Mouse (Mus musculus): ENCODE results near the gene Tollip. TPM values are rescaled to one million over a fixed set of nuclear protein-coding genes. Genes with fewer than 3 reads are reported as not detected.

Tollip gene
- total RNA-seq, 1 experiment, result 28.3 TPM

DNA sequence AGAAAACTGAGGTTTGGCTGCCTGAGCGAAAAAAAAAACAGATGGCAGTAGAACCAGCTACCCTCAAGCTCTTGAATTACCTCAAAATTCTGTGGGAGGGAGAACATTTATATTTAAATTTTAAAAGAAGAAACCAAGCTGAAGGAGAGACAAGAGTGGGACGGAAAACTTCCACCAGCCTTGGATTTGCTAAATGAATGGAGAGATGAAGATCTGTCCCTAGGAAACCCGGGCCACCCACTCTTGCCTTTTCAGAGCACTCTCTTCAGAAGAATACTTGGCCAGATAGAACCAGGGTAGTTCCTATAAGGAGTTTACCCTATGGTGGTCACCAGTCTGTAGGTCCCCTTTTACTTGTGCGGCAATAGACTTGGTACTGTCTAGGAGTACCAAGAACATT lies 15.5 kb downstream of the Tollip start:
- Histone ChIP-seq H3K9me3 (ENCODE audit: control insufficient read depth, insufficient read depth, low read depth, low read length) (no peaks in the 10 kb centered on the region), H3K4me3 (ENCODE audit: insufficient read depth in 1 of 2, low read depth in 1 of 2, low read length in 2 of 2, poor library complexity in 1 of 2, severe bottlenecking in 1 of 2) (peak overlapping the region; percentile 66 to 86), H3K9ac (ENCODE audit: insufficient read depth, low read depth, low read length, poor library complexity, severe bottlenecking) (peak overlapping the region; percentile 82), H3K36me3 (ENCODE audit: control insufficient read depth, insufficient read depth, low read length, poor library complexity, severe bottlenecking) (peaks cover 2% of the 10 kb centered on the region; the same call in 1 of the 2 replicates), H3K27ac (ENCODE audit: insufficient read depth, low read depth, low read length, poor library complexity, severe bottlenecking) (no peak overlapping the region), H3K4me1 (ENCODE audit: control insufficient read depth in 2 of 2, insufficient read depth in 2 of 2, low read length in 2 of 2, poor library complexity in 1 of 2) (peaks cover 5 to 6% of the 10 kb centered on the region in 2 experiments; a peak in 2 of 4 replicates)
- no peak for DNase-seq (ENCODE audit: low read depth, low spot score)
- in situ Hi-C loops (cut with MboI; ENCODE audit: low sequenced_read_pairs in 2 of 2, unreplicated experiment in 2 of 2), result no loop called here
- TF ChIP-seq ZNF384 (IDR thresholded peaks at IDR 0.05; ENCODE audit: low read depth, low read length) (no peak), ZC3H11A (IDR thresholded peaks at IDR 0.05; ENCODE audit: borderline replicate concordance, low read depth, low read length) (no peak), MAFK (IDR thresholded peaks at IDR 0.05; ENCODE audit: insufficient read depth, low read depth, low read length) (no peak), HCFC1 (IDR thresholded peaks at IDR 0.05; ENCODE audit: borderline replicate concordance, insufficient read depth, low read length) (no peak), CHD2 (IDR thresholded peaks at IDR 0.05; ENCODE audit: low read depth, low read length) (no peak)

DNA sequence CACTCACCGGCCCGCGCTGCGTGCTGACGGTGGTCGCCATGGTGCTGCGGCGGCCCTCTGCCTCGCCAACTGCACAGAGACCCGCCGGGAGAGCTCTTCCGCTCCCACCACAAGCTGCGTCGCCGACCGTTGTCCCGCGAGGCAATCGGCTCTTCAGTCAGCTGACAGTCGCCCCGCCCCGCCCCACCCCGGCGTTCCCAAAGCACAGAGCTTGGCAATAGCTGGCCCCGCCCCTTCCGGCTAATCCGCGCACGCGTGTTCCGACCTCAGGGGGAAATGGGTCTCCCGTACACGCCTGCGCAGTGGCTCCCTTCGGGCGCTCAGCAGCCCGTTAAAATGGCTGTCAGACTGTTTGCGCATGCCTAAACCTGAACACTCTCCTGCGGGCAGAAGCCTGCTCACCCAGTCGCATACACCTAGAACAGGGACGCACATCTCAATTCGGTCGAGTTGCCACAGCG lies 16.0 kb downstream of the Tollip start:
- Histone ChIP-seq H3K9me3 (ENCODE audit: control insufficient read depth, insufficient read depth, low read depth, low read length) (no peaks in the 10 kb centered on the region), H3K9ac (ENCODE audit: insufficient read depth, low read depth, low read length, poor library complexity, severe bottlenecking) (peak overlapping the region; percentile 99), H3K4me3 (ENCODE audit: insufficient read depth in 1 of 2, low read depth in 1 of 2, low read length in 2 of 2, poor library complexity in 1 of 2, severe bottlenecking in 1 of 2) (peak overlapping the region; percentile 94 to 99), H3K36me3 (ENCODE audit: control insufficient read depth, insufficient read depth, low read length, poor library complexity, severe bottlenecking) (peaks cover 2% of the 10 kb centered on the region; the same call in 1 of the 2 replicates), H3K4me1 (ENCODE audit: control insufficient read depth in 2 of 2, insufficient read depth in 2 of 2, low read length in 2 of 2, poor library complexity in 1 of 2) (peaks cover 5 to 6% of the 10 kb centered on the region in 2 experiments; a peak in 2 of 4 replicates), H3K27ac (ENCODE audit: insufficient read depth, low read depth, low read length, poor library complexity, severe bottlenecking) (no peak overlapping the region)
- peak; percentile 98 for DNase-seq (ENCODE audit: low read depth, low spot score)
- TF ChIP-seq ZC3H11A (IDR thresholded peaks at IDR 0.05; ENCODE audit: borderline replicate concordance, low read depth, low read length), result no peak
- TF ChIP-seq MAFK (IDR thresholded peaks at IDR 0.05; ENCODE audit: insufficient read depth, low read depth, low read length), result no peak
- peak; percentile 42; the same call in 1 of the 2 replicates for TF ChIP-seq CHD2 (IDR thresholded peaks at IDR 0.05; ENCODE audit: low read depth, low read length)
- in situ Hi-C loops (cut with MboI; ENCODE audit: low sequenced_read_pairs in 2 of 2, unreplicated experiment in 2 of 2), result no loop called here

DNA sequence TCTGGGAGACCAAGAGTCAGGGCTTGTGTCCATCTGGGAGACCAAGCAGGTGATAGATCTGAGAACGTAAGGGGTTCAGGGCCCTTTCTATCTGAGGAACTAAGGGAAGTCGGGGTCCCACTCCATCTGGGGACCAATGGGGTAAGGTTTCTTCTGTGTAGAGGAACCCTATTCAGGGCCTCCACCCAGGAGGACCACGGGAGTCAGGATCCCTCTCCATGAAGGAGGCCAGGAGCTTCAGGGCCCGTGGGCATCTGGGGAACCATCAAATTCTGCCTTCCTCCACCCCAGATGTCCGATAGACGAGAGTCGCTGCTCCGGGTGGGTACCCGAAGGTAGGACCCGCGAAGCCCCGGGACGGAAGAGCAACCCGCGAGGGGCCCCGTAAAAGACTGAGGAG lies 16.5 kb downstream of the Tollip start:
- H3K36me3 ChIP-seq (ENCODE audit: control insufficient read depth, insufficient read depth, low read length, poor library complexity, severe bottlenecking), result peaks cover 2% of the 10 kb centered on the region; the same call in 1 of the 2 replicates
- H3K4me3 ChIP-seq (ENCODE audit: insufficient read depth in 1 of 2, low read depth in 1 of 2, low read length in 2 of 2, poor library complexity in 1 of 2, severe bottlenecking in 1 of 2), result peak overlapping the region; percentile 94 to 99
- no peak overlapping the region for H3K27ac ChIP-seq (ENCODE audit: insufficient read depth, low read depth, low read length, poor library complexity, severe bottlenecking)
- in situ Hi-C loops (cut with MboI; ENCODE audit: low sequenced_read_pairs in 2 of 2, unreplicated experiment in 2 of 2), result no loop called here
- H3K9me3 ChIP-seq (ENCODE audit: control insufficient read depth, insufficient read depth, low read depth, low read length), result no peaks in the 10 kb centered on the region
- peaks cover 5 to 6% of the 10 kb centered on the region in 2 experiments; a peak in 2 of 4 replicates for H3K4me1 ChIP-seq (ENCODE audit: control insufficient read depth in 2 of 2, insufficient read depth in 2 of 2, low read length in 2 of 2, poor library complexity in 1 of 2)
- H3K9ac ChIP-seq (ENCODE audit: insufficient read depth, low read depth, low read length, poor library complexity, severe bottlenecking), result peak overlapping the region; percentile 99
- TF ChIP-seq ZC3H11A (IDR thresholded peaks at IDR 0.05; ENCODE audit: borderline replicate concordance, low read depth, low read length) (no peak), MAFK (IDR thresholded peaks at IDR 0.05; ENCODE audit: insufficient read depth, low read depth, low read length) (no peak), ZNF384 (IDR thresholded peaks at IDR 0.05; ENCODE audit: low read depth, low read length) (no peak), CHD2 (IDR thresholded peaks at IDR 0.05; ENCODE audit: low read depth, low read length) (no peak), HCFC1 (IDR thresholded peaks at IDR 0.05; ENCODE audit: borderline replicate concordance, insufficient read depth, low read length) (no peak)
- no peak for DNase-seq (ENCODE audit: low read depth, low spot score)

DNA sequence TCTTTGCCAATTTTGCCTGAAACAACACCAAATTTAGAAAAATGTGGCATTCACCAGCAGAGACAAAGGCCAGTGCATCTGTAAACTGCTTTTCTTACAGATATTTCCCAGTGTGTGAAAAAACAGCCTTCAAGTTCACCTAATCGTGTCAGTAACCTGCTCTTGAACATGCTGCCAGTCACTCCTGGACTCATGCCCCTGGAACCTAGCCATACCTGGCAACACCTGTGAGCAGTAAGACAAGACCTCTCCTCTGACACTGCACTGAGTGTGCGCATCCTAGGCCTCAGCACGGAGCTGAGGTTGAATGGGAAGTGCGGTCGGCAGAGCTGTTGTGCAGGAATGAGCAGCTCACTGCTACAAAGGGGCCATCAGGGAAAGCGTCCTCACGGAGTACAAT lies 26.2 kb downstream of the Tollip start:
- no peak for DNase-seq (ENCODE audit: low read depth, low spot score)
- in situ Hi-C loops (cut with MboI; ENCODE audit: low sequenced_read_pairs in 2 of 2, unreplicated experiment in 2 of 2), result no loop called here
- H3K36me3 ChIP-seq (ENCODE audit: control insufficient read depth, insufficient read depth, low read length, poor library complexity, severe bottlenecking), result peaks cover 50% of the 10 kb centered on the region
- H3K9me3 ChIP-seq (ENCODE audit: control insufficient read depth, insufficient read depth, low read depth, low read length), result no peaks in the 10 kb centered on the region
- no peak overlapping the region for H3K27ac ChIP-seq (ENCODE audit: insufficient read depth, low read depth, low read length, poor library complexity, severe bottlenecking)
- H3K4me1 ChIP-seq (ENCODE audit: control insufficient read depth in 2 of 2, insufficient read depth in 2 of 2, low read length in 2 of 2, poor library complexity in 1 of 2), result no peaks in the 10 kb centered on the region
- H3K4me3 ChIP-seq (ENCODE audit: insufficient read depth in 1 of 2, low read depth in 1 of 2, low read length in 2 of 2, poor library complexity in 1 of 2, severe bottlenecking in 1 of 2), result no peak overlapping the region
- TF ChIP-seq MAFK (IDR thresholded peaks at IDR 0.05; ENCODE audit: insufficient read depth, low read depth, low read length) (no peak), ZNF384 (IDR thresholded peaks at IDR 0.05; ENCODE audit: low read depth, low read length) (no peak), CHD2 (IDR thresholded peaks at IDR 0.05; ENCODE audit: low read depth, low read length) (no peak), HCFC1 (IDR thresholded peaks at IDR 0.05; ENCODE audit: borderline replicate concordance, insufficient read depth, low read length) (no peak), ZC3H11A (IDR thresholded peaks at IDR 0.05; ENCODE audit: borderline replicate concordance, low read depth, low read length) (no peak)
- H3K9ac ChIP-seq (ENCODE audit: insufficient read depth, low read depth, low read length, poor library complexity, severe bottlenecking), result no peak overlapping the region

DNA sequence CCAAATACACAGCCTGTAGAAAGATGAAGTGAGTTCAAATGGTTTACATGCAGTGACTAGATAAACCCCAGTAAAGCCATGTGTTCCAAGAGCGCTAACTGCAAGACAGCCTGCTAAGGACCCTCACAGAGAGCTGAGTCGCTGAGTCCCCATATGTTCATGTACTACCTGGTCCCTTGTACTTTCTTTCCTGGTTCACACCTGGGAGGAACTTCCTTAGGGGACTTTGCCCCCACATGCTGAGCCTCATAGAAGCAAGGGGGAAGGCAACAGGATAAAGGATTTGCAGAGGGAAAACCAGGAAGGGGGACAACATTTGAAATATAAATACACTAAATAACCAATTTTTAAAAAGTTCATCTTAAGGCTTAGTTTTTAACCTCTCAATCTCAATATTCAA lies 39.5 kb downstream of the Tollip start:
- Histone ChIP-seq H3K36me3 (ENCODE audit: control insufficient read depth, insufficient read depth, low read length, poor library complexity, severe bottlenecking) (peaks cover 33% of the 10 kb centered on the region), H3K9ac (ENCODE audit: insufficient read depth, low read depth, low read length, poor library complexity, severe bottlenecking) (no peak overlapping the region), H3K4me1 (ENCODE audit: control insufficient read depth in 2 of 2, insufficient read depth in 2 of 2, low read length in 2 of 2, poor library complexity in 1 of 2) (no peaks in the 10 kb centered on the region), H3K9me3 (ENCODE audit: control insufficient read depth, insufficient read depth, low read depth, low read length) (no peaks in the 10 kb centered on the region), H3K27ac (ENCODE audit: insufficient read depth, low read depth, low read length, poor library complexity, severe bottlenecking) (no peak overlapping the region), H3K4me3 (ENCODE audit: insufficient read depth in 1 of 2, low read depth in 1 of 2, low read length in 2 of 2, poor library complexity in 1 of 2, severe bottlenecking in 1 of 2) (no peak overlapping the region)
- TF ChIP-seq MAFK (IDR thresholded peaks at IDR 0.05; ENCODE audit: insufficient read depth, low read depth, low read length), result no peak
- no peak for TF ChIP-seq ZNF384 (IDR thresholded peaks at IDR 0.05; ENCODE audit: low read depth, low read length)
- TF ChIP-seq HCFC1 (IDR thresholded peaks at IDR 0.05; ENCODE audit: borderline replicate concordance, insufficient read depth, low read length), result no peak
- no peak for TF ChIP-seq CHD2 (IDR thresholded peaks at IDR 0.05; ENCODE audit: low read depth, low read length)
- in situ Hi-C loops (cut with MboI; ENCODE audit: low sequenced_read_pairs in 2 of 2, unreplicated experiment in 2 of 2), result no loop called here
- DNase-seq (ENCODE audit: low read depth, low spot score), result no peak

Data from ES-E14 (cell line).